Mouse (Mus musculus) c-Kit-positive CD71-positive TER-119-positive erythroid progenitor cells, embryonic 14.5 days (primary cell): ENCODE measurements at regions not wholly inside any gene's neighbourhood (a gene's known extent, or its start where the extent isn't known, plus 50 kb on each side); places are given as distances from the start of the nearest gene placed in this dataset.

ENCODE experiments used
- DNase-seq: peaks from one replicate; pipeline ENCODE4 v3.0.0-alpha.2; 2013; ENCODE audit warnings: low spot score

DNA sequence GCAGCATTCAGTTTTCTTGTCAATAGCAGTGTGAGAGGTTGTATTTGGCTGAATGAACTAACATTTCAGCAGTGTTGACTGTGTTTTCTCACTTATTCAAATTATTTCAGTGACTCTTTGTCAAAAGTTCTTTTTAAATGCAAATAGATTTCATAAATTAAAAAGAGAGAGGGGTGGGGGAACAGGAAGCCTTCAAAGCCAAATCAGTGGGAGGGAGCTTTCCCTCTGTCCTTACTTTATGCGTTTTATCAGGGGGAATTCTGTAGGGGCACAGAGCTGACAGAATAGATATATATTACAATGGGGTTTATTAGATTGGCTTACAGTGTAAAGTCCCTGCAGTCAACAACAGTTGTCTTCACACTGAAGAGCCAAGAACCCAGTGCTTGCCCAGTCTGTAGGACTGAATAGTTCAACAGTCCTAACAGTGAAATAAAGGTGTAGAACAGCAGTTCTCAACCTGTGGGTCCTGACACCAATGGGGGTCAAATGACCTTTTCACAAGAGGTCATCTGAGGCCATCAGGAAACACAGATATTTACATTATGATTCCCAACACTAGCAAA lies 479.5 kb upstream of the Arpp21 start:
- no peak for DNase-seq

DNA sequence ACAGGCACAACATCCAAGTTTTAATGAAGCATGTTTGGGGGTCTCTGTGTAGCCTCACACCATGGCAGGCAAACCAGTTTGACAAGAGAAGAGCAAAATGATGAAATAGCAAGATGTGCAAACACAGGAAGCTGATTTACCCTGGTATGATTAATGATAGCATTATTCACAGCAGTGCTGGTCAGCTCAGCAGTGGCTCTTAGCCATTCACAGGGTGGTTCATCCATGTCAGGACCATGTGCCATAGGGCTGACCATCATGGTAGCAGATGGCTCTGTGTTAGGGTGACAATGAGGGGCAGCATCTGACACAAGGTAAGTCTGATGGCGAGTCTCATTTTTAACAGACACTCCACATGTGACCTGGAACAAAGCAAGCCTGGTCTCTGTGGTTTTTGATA lies 443.1 kb upstream of the Arpp21 start:
- DNase-seq: no peak

GRCm38 (mm10) chr9:112675232-112675631 lies 439.5 kb upstream of the Arpp21 start:
- DNase-seq: no peak
